Mouse (Mus musculus) heart, embryonic 15.5 days (tissue): ENCODE data around the gene Clec4b2. TPM values are rescaled to one million over a fixed set of nuclear protein-coding genes. Genes with fewer than 3 reads are reported as not detected.
"Not testable (repeated sequence)": the region's sequence is repeated elsewhere in the genome, so short reads cannot be mapped to it uniquely, and the experiment has no call there.

Source experiments
- ATAC-seq: fragments of 200-750 bp; cut with Nextera tagmentation; replicated peaks from 2 replicates; pipeline ENCODE4 v1.8.0; 2017; ENCODE audit warnings: low read depth, moderate TSS enrichment; ENCODE audit not compliant: insufficient number of reproducible peaks, insufficient read depth, low FRiP score
- H3K27ac ChIP-seq: fragments of 300-500 bp; sonication (generic); 2 replicates; pipeline ENCODE4 v1.5.1; 2015; ENCODE audit warnings: mild to moderate bottlenecking, inconsistent platforms
- H3K27me3 ChIP-seq: fragments of 300-500 bp; sonication (generic); 2 replicates; pipeline ENCODE4 v1.6.1; 2015; ENCODE audit warnings: inconsistent platforms
- H3K36me3 ChIP-seq: fragments of 300-500 bp; sonication (generic); 2 replicates; pipeline ENCODE4 v1.6.1; 2015; ENCODE audit warnings: mild to moderate bottlenecking, inconsistent platforms
- H3K4me1 ChIP-seq: fragments of 300-500 bp; sonication (generic); replicated peaks from 2 replicates; pipeline ENCODE4 v1.6.1; 2015; ENCODE audit warnings: inconsistent platforms
- H3K4me2 ChIP-seq: fragments of 300-500 bp; sonication (generic); 2 replicates; pipeline ENCODE4 v1.6.1; 2015; ENCODE audit warnings: inconsistent platforms, mild to moderate bottlenecking, moderate library complexity
- H3K4me3 ChIP-seq: fragments of 300-500 bp; sonication (generic); 2 replicates; pipeline ENCODE4 v1.5.1; 2015; ENCODE audit warnings: mild to moderate bottlenecking, inconsistent platforms
- H3K9ac ChIP-seq: fragments of 300-500 bp; sonication (generic); 2 replicates; pipeline ENCODE4 v1.6.1; 2015; ENCODE audit warnings: mild to moderate bottlenecking, inconsistent platforms
- H3K9me3 ChIP-seq: fragments of 300-500 bp; sonication (generic); replicated peaks from 2 replicates; pipeline ENCODE4 v1.6.1; 2016; ENCODE audit warnings: inconsistent platforms
- WGBS: fragments of 180-500 bp; shearing (Covaris S2); methylation state at CpG from one replicate; pipeline ENCODE4 v1.1.7; 2015; ENCODE audit warnings: mixed read lengths; 5-methylcytosine and 5-hydroxymethylcytosine counted together
- polyA plus RNA-seq: library from polyadenylated mRNA; unstranded; fragments of >200 nt; fragmentation: Nextera tagmentation; extraction: Ambion mirVana; gene quantifications from 2 replicates; pipeline ENCODE4 v1.2.1, GENCODE M21; 2015

The Clec4b2 gene
- polyA plus RNA-seq, 1 experiment from 2014 or later: not detected

DNA sequence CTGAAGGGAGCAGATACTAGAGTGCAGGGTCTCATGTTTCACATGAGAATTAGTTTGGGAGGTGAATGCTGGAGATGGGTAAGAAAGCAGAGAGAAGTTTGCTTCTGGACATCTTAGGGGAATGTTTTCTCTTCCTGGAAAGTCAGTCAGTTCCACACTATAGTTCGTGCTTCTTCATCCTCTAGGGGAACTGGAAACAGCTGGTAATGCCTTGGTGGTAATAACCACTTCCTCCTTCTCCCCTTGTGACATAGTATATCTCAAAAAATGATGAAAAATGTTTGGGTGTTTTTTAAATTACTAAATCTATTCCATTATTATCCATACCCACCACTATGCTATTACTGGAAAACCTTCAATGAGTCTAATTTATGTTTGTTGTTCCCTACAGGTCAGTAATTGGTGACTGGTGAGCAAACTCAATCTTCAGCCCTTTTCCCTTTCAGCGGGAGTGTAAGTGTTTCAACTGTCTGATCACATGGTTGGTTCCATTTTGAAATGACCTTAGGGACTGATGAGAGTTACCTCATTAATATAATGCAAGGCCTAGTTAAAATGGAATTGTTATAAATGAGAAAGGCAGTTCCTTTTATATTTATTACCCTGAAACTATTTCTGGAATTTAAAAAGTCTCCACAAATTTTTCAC, 55.0 kb downstream of the Clec4b2 start:
- Histone ChIP-seq H3K27ac (no peak overlapping the region), H3K36me3 (no peaks in the 10 kb centered on the region), H3K9ac (no peak overlapping the region), H3K4me1 (no peaks in the 10 kb centered on the region), H3K4me3 (no peak overlapping the region), H3K4me2 (no peak overlapping the region), H3K9me3 (no peaks in the 10 kb centered on the region), H3K27me3 (no peaks in the 10 kb centered on the region)
- no peak for ATAC-seq
- 50% methylated on average over 2 of the region's 2 CpGs for WGBS

- H3K4me3 ChIP-seq: no peak within 1 kb of the TSS
These were observed 57.0 kb downstream of the Clec4b2 start, which contains the start of gene Clec4n for GRCm38 (mm10) chr6:123229644-123230043. Clec4n (plus strand) TSS chr6:123229843.

DNA sequence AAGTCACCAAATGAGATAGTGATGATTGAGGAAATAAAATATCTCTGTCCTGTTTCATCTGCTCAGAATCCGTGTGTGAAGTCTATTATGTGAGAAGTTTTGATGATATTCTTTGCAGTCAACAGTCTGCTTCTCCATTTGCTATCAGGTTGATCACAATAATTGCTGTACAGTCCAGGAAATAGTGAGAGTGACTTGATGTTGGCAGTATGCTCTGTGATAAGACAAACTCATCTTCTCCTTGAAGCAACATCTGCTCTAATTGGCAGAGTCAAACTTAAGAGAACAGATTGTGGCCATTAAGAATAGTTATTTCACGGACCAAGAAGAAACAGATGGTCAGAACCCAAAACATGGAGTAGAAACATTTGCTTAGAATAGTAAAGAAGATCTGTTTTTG, 58.5 kb downstream of the Clec4b2 start:
- H3K36me3 ChIP-seq: no peaks in the 10 kb centered on the region
- no peak overlapping the region for H3K4me2 ChIP-seq
- no peaks in the 10 kb centered on the region for H3K9me3 ChIP-seq
- ATAC-seq: no peak
- no peak overlapping the region for H3K4me3 ChIP-seq
- WGBS: 61% methylated on average over 2 of the region's 2 CpGs
- H3K9ac ChIP-seq: no peak overlapping the region
- H3K4me1 ChIP-seq: no peaks in the 10 kb centered on the region
- H3K27ac ChIP-seq: no peak overlapping the region
- H3K27me3 ChIP-seq: no peaks in the 10 kb centered on the region

More at GRCm38 (mm10) chr6:123229644-123230043, 57.0 kb downstream of the Clec4b2 start, which contains the start of gene Clec4n:
- no peaks in the 10 kb centered on the region for H3K9me3 ChIP-seq
- H3K27ac ChIP-seq: no peak within 1 kb of the TSS
- no peak within 1 kb of the TSS for H3K4me2 ChIP-seq
- no peaks in the 10 kb centered on the region for H3K36me3 ChIP-seq
- no peaks in the 10 kb centered on the region for H3K4me1 ChIP-seq
- no peak for ATAC-seq
- 53% methylated on average over 3 of the region's 3 CpGs for WGBS
- no peak within 1 kb of the TSS for H3K9ac ChIP-seq
- no peaks in the 10 kb centered on the region for H3K27me3 ChIP-seq

- no peaks in the 10 kb centered on the region for H3K4me1 ChIP-seq
- H3K36me3 ChIP-seq: no peaks in the 10 kb centered on the region
- no peak overlapping the region for H3K27ac ChIP-seq
- H3K4me2 ChIP-seq: no peak overlapping the region
- no peak for ATAC-seq
- H3K4me3 ChIP-seq: no peak overlapping the region
- H3K9me3 ChIP-seq: no peaks in the 10 kb centered on the region
- H3K9ac ChIP-seq: no peak overlapping the region
- H3K27me3 ChIP-seq: no peaks in the 10 kb centered on the region
These were observed 64.9 kb downstream of the Clec4b2 start for GRCm38 (mm10) chr6:123237582-123237981.

- H3K36me3 ChIP-seq: no peaks in the 10 kb centered on the region
- no peak overlapping the region for H3K4me3 ChIP-seq
- H3K27ac ChIP-seq: no peak overlapping the region
- H3K4me1 ChIP-seq: no peaks in the 10 kb centered on the region
- H3K9me3 ChIP-seq: no peaks in the 10 kb centered on the region
- no peak overlapping the region for H3K4me2 ChIP-seq
- no peaks in the 10 kb centered on the region for H3K27me3 ChIP-seq
- ATAC-seq: no peak
- WGBS: 70% methylated on average over 5 of the region's 5 CpGs
- H3K9ac ChIP-seq: no peak overlapping the region
These were observed 71.5 kb downstream of the Clec4b2 start for GRCm38 (mm10) chr6:123244201-123244600.

DNA sequence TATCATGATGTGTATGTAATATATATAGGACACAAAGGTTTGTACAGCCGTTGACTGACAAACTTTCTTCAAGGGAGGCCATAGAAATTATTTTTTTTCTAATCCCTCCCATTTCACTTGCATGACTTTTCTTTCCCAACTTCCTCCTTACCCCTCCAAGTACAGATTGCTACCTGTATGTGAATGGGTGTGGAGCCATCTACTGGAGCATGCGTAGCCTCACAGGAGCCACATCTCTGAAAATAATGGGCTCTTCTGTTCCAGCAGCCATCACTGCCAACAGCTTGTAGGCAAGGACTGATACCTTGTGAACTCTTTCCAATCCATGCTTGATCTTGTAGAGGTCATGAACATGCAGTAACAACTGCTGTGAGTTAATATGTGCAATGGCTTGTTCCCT, 76.2 kb downstream of the Clec4b2 start:
- not testable (repeated sequence) for H3K36me3 ChIP-seq, H3K4me2 ChIP-seq, H3K27ac ChIP-seq, H3K9me3 ChIP-seq, H3K9ac ChIP-seq, H3K4me3 ChIP-seq, H3K4me1 ChIP-seq, ATAC-seq, H3K27me3 ChIP-seq
- 67% methylated on average over 2 of the region's 2 CpGs for WGBS

DNA sequence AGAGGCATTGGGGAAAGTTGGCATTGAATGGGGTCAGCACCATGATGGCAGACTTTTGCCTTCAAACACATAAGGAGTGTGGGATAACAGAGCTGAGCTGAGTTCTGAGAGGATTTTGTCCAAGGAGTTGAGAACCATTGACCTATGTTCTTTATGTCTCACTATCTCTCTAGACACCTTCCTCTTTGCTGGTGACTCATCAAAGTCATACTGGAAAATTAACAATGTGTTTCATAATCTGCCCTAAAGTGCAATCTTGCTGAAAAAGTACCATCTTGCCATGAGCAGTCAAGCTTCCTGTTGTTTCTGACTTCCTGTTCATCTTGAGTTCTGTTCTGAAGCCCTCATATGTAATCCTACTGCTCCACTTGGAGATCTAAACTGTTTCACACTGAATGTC, 80.0 kb downstream of the Clec4b2 start:
- H3K9ac ChIP-seq: no peak overlapping the region
- H3K36me3 ChIP-seq: no peaks in the 10 kb centered on the region
- no peak overlapping the region for H3K4me2 ChIP-seq
- no peaks in the 10 kb centered on the region for H3K27me3 ChIP-seq
- no peak overlapping the region for H3K4me3 ChIP-seq
- H3K4me1 ChIP-seq: no peaks in the 10 kb centered on the region
- H3K27ac ChIP-seq: no peak overlapping the region
- no peak for ATAC-seq
- H3K9me3 ChIP-seq: no peaks in the 10 kb centered on the region

Other genes with a start within 250 kb of the Clec4b2 start
- gene Clec4a3, start 220.4 kb upstream of the Clec4b2 start, polyA plus RNA-seq: 1.7 and 4.3 TPM in 2 replicates
- gene Clec4a4, start 182.5 kb upstream of the Clec4b2 start, polyA plus RNA-seq: not detected in 2 replicates
- gene Clec4b1, start 122.9 kb upstream of the Clec4b2 start, polyA plus RNA-seq: not detected in 2 replicates
- 2.3 and 3.2 TPM in 2 replicates for gene Clec4a2, start 66.5 kb upstream of the Clec4b2 start, polyA plus RNA-seq
- 2.7 and 5.8 TPM in 2 replicates for gene Clec4n, start 57.0 kb downstream of the Clec4b2 start, polyA plus RNA-seq
- 0.21 and 0.82 TPM in 2 replicates for gene Clec4d, start 89.2 kb downstream of the Clec4b2 start, polyA plus RNA-seq
- 0.04 and 0.24 TPM in 2 replicates for gene Clec4e, start 117.0 kb downstream of the Clec4b2 start, polyA plus RNA-seq
- gene Vmn2r19, start 135.4 kb downstream of the Clec4b2 start, polyA plus RNA-seq: not detected in 2 replicates
- not detected in 2 replicates for gene Vmn2r20, start 245.2 kb downstream of the Clec4b2 start, polyA plus RNA-seq